Mouse (Mus musculus) spleen, adult 18-20 months (tissue): Measurements from ENCODE around the gene Gstm4.
"Not testable (repeated sequence)": the region's sequence is repeated elsewhere in the genome, so short reads cannot be mapped to it uniquely, and the experiment has no call there.

Experiments used
- DNase-seq, 2 experiments: peaks; one replicate each; pipeline ENCODE4 v3.0.0; 2022; ENCODE audit warnings: mixed read lengths in 2 of 2

Gene Gstm4

GRCm38 (mm10) chr3:108014974-108015346 is 29.7 kb downstream of the Gstm4 start:
- no peak for DNase-seq

- no peak for DNase-seq
Measured at GRCm38 (mm10) chr3:108014098-108014973, 30.4 kb downstream of the Gstm4 start.

- no peak for DNase-seq
Measured at GRCm38 (mm10) chr3:108013331-108013871, 31.3 kb downstream of the Gstm4 start.

GRCm38 (mm10) chr3:108011558-108011957 is 33.1 kb downstream of the Gstm4 start:
- DNase-seq = no peak

GRCm38 (mm10) chr3:108010286-108010685 is 34.4 kb downstream of the Gstm4 start:
- DNase-seq = no peak

- DNase-seq = no peak
Measured at GRCm38 (mm10) chr3:108002021-108002420, 42.7 kb downstream of the Gstm4 start.

DNA sequence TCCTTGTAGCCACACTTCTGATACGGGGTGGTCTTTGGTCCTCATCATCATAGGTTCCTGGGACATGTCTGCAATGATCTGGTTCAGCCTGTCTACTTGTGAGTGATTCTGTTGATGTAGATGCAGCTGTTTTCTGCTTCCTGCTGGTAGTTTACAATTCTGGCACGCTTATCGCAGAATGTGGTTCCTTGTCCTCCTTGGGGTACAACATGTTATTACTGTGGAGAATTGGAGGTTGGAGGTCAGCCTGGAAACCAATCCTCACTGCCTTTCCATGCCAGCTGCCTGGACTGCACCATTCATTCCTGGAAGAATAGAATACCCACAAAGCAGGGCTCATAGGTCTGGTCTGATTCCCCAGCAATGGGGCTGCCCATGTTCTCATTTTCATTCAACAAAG is 45.2 kb downstream of the Gstm4 start:
- DNase-seq = no peak

GRCm38 (mm10) chr3:107998591-107998990 is 46.1 kb downstream of the Gstm4 start:
- DNase-seq = no peak

GRCm38 (mm10) chr3:107996576-107996975 is 48.1 kb downstream of the Gstm4 start:
- DNase-seq = no peak

GRCm38 (mm10) chr3:107995974-107996373 is 48.7 kb downstream of the Gstm4 start:
- DNase-seq = not testable (repeated sequence)
